Mouse (Mus musculus) stomach, postnatal 0 days (tissue): ENCODE results near the gene Vdr.

Experiments used
- CTCF ChIP-seq: IDR thresholded peaks from 2 replicates; pipeline ENCODE4 v1.5.1; 2016; ENCODE audit warnings: antibody characterized with exemption, low read depth, mild to moderate bottlenecking, moderate library complexity
- EP300 ChIP-seq: optimal IDR thresholded peaks from 2 replicates; pipeline ENCODE3; 2016; ENCODE audit warnings: antibody characterized with exemption

DNA sequence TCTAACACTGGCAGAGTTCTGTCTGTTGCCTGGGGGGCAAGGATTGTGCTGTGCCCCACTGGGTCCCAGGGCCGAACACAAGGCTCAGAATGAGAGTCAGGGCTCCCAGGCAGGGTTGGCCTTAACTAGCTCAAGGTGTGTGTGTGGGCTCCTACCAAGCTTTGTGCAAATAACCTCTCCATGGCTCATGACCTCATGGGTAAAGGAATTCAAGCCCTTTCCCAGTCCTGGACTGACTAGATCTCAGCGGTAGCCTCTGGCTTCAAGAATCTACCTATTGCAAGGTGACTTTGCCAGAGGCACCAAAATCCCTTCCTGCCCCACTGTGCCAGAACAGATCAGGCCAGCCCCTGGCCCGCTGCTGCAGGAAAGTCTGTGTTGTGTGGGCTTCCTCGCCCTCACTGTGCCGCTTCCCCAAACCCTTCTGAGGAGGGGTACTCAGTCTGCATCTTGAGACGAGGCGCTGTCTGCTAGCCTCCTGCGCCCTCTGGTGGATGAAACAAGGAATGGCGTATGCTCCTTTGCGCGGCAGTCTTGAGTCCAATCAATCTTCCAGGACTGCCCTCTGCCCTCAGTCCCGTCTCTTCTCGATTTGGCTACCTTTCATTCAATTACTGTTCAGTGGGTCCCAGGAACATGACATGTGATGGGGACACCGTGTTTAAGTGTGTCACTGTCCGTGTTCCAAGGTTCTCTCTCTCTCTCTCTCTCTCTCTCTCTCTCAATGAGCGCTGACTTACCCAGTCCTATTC, 41.9 kb upstream of the Vdr start:
- TF ChIP-seq EP300, result no peak
- TF ChIP-seq CTCF, result peak; percentile 99
